Mouse (Mus musculus): ENCODE data around the gene Pard3.

- TF ChIP-seq POLR2AphosphoS2 (IDR thresholded peaks at IDR 0.05; ENCODE audit: low read depth, low read length) (no peak), RCOR1 (conservative IDR thresholded peaks at IDR 0.05; ENCODE audit: low read depth, low read length) (no peak), MAZ (IDR thresholded peaks at IDR 0.05; ENCODE audit: low read depth, low read length) (no peak), POLR2A (IDR thresholded peaks at IDR 0.05; ENCODE audit: low read depth, low read length) (no peak), USF2 (conservative IDR thresholded peaks at IDR 0.05; ENCODE audit: low read depth, low read length) (no peak), CTCF (conservative IDR thresholded peaks at IDR 0.05 in 1 of 2, IDR thresholded peaks at IDR 0.05 in 1 of 2; ENCODE audit: low read depth in 2 of 2, low read length in 2 of 2) (no peak), GABPA (IDR thresholded peaks at IDR 0.05; ENCODE audit: insufficient replicate concordance, low read depth, low read length) (no peak), UBTF (IDR thresholded peaks at IDR 0.05; ENCODE audit: low read depth, low read length) (no peak), USF1 (IDR thresholded peaks at IDR 0.05; ENCODE audit: low read depth, low read length) (no peak)
Observed at GRCm38 (mm10) chr8:127243841-127244240, 180.1 kb downstream of the Pard3 start.
